ENCODE assay signal across 13 mouse cellular contexts in the genomic region with DNA sequence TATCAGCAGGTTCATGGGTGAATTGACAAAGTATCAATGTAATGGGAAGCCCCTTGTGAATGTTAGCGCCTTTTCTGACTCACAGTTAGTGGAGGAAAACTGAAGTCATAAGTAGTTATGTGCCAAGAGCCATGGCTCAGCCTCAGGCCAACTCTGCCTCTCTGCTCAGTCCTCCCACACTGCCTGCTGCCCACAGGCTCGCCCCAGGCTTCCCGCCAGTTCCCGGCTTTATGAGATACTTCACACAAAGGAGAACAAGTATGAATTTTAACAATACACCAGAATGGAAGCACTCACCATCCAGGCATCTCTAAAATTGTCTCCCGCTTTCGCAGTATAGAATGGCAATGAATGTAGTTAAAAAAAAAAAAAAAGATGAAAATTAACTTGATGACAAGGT.
A peak's percentile ranks its signal among the peaks of the same experiment; 100 is the strongest.
DNase-seq lines count a peak whose midpoint lies in the region; ATAC-seq lines count a peak whose summit lies in the region.
"Had no signal": no experiment of that assay in that cellular context is flagged by ENCODE, and none has a peak within 500 bp of the region (broad histone marks: within the 10 kb centered on the region; RNA-seq: fewer than 3 reads in every experiment).

No protein-coding gene starts in this region.

- peak; percentile 20 for DNase-seq in layer of hippocampus, adult 9-11 months
- DNase-seq in layer of hippocampus, adult 9-10 months (ENCODE audit: low spot score), result no peak
- DNase-seq in frontal cortex, postnatal 36 days (ENCODE audit: low spot score in 2 of 2), result peak; percentile 70 to 73
- peak; percentile 11 for DNase-seq in ovary, postnatal 14 days (ENCODE audit: low spot score)
- peak; percentile 53 for DNase-seq in testis, postnatal 14 days (ENCODE audit: low spot score)
- DNase-seq in adrenal gland, postnatal 36 days, result no peak
- DNase-seq: adrenal gland, adult 8-10 months; cerebellum, adult 2 months; kidney, adult 9 months; thymus, postnatal 36 days had no signal

- ATAC-seq in megakaryocyte progenitor cell, adult 5-6 weeks (replicated peaks; ENCODE audit: poor library complexity), result no peak
- ATAC-seq: forebrain, embryonic 13.5 days; liver, embryonic 12.5 days had no signal

Comparison
In these comparisons a context has a peak if more than half of its experiments do, and no peak if none do; other contexts are left out.
1. DNase-seq: peak in layer of hippocampus, adult 9-11 months (single experiment), frontal cortex, postnatal 36 days (2 of 2), ovary, postnatal 14 days (single experiment) and testis, postnatal 14 days (single experiment); none in layer of hippocampus, adult 9-10 months (single experiment) and adrenal gland, postnatal 36 days (0 of 2).